Mouse (Mus musculus): ENCODE results near the gene Lpxn. TPM values are rescaled to one million over a fixed set of nuclear protein-coding genes. Genes with fewer than 3 reads are reported as not detected.

Lpxn gene
- total RNA-seq (2021) = 1 to 10 TPM; 1.0 to 1.9 TPM
- long read RNA-seq, partial matches to known transcripts = 0 of 1 reads
- long read RNA-seq, other reads (novel, unspliced or antisense) = 1 of 1 reads

DNA sequence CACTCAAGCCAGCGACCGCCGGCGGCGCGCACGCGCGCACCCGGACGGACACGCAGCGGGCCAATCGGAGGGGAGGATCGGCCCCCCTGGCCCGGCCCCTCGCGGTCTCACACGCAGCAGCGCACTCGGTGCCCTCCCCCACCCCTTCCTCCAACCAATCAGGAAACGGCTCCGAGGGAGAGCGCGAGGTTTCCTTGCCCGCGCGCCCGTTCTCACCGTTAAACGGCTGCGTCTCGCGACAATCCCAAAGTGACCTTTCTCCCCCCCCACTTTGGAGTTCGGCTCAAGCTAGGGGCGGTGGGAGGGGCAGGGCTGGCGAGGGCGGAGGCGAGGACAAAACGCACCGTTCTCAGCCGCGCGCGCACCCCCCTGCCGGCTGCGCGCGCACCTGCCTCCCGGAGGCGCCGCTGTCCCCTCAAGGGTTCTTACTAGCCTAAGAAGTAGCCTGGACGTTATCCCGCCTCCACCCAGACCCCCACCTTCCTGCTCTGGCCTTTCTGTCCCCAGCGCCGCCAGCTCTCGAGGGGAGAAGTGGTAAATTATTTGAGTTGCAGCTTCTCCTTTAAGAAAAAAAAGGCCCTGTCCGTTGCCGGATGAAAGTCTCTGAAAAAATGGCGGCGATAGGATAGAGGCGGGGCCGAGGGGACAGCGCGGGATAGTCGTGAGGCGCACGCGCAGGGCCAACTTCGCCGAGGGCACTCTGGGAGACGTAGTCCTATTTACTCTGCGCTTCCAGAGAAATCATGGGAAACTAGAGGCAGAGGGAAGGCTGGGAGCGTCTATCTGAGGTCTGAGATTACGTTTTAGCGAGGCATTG, at the start of gene Lpxn, which contains the start of gene Zfp91:
TSS of gene Lpxn (plus strand) at position 683 of the 817 bp plus-strand sequence.
TSS of gene Zfp91 (minus strand) at position 616 of the 817 bp plus-strand sequence.
- peak; percentile 98 to 99 for DNase-seq (ENCODE audit: low spot score in 2 of 2)

- no peak for DNase-seq (ENCODE audit: low spot score in 2 of 2)
These were observed 39.7 kb upstream of the Lpxn start for GRCm38 (mm10) chr19:12756286-12756685.

DNA sequence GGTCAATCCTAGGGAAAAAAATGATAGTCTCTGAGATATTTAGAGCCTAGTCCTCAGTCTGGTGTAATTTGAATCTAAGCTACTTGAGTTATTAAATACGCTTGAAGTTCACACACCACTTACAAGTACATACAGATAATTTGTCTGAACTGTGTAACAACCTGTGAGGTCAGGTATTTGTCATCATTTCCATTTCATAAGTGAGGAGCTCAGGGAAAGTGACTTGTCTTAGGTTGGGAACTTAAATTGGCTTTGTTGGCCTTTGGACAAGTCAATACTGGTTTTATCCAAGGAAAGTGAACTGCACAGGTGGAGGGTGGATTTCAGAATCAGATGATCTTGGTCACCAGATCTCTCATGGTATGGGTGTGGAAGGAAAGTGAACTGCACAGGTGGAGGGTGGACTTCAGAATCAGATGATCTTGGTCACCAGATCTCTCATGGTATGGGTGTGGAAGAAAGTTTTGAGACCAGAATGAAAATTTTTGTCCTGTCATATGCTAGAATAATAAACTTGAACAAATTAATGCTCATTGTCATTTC, 37.0 kb upstream of the Lpxn start:
- DNase-seq (ENCODE audit: low spot score in 2 of 2) = no peak

DNA sequence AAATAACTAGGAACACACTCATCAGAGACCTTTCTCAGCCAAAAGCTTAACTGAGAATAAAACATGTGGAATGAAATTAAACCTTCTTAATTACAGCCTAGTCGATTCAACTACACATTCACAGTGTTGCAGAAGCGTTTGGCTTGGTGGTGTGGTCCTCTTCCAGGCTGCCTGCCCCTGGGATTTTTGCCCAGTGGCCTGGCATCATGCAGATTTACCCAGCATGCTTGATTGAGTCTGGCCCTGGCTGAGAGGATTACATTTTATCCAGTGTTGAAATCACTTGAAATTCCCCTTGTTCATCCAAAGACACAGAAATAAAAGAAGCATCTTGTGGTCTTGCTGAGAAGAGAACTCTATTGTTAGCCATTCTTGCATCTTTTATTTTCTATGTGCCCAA, 36.3 kb upstream of the Lpxn start:
- DNase-seq (ENCODE audit: low spot score in 2 of 2) = peak; percentile 43 to 61

GRCm38 (mm10) chr19:12762212-12763130, 33.5 kb upstream of the Lpxn start:
- no peak for DNase-seq (ENCODE audit: low spot score in 2 of 2)

DNA sequence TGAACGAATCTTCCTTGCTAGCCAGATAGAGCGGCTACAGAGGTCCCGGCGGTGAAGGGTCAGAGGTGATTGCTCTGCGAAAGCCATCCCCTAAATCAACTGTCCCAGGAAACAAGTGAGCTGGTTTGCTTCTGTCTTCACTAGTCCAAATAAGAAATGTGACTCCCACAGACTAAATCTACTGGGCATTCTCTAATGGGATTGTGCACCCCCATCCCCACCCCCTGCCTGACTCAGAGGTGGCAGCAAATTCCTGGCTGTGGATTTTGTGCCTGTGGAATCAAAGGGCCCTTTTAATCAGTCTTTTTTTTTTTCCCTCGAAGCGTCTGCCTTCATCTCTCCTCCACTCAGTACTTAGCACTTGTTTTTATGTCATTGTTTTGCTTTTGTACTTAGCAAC, 30.7 kb upstream of the Lpxn start, which contains the start of gene Cntf:
TSS of gene Cntf (minus strand) at position 325 of the 400 bp plus-strand sequence.
- no peak for DNase-seq (ENCODE audit: low spot score in 2 of 2)

- DNase-seq (ENCODE audit: low spot score in 2 of 2) = no peak
These were observed 25.1 kb upstream of the Lpxn start for GRCm38 (mm10) chr19:12770888-12771287.

GRCm38 (mm10) chr19:12780437-12780836, 15.6 kb upstream of the Lpxn start:
- DNase-seq (ENCODE audit: low spot score in 2 of 2) = no peak

DNA sequence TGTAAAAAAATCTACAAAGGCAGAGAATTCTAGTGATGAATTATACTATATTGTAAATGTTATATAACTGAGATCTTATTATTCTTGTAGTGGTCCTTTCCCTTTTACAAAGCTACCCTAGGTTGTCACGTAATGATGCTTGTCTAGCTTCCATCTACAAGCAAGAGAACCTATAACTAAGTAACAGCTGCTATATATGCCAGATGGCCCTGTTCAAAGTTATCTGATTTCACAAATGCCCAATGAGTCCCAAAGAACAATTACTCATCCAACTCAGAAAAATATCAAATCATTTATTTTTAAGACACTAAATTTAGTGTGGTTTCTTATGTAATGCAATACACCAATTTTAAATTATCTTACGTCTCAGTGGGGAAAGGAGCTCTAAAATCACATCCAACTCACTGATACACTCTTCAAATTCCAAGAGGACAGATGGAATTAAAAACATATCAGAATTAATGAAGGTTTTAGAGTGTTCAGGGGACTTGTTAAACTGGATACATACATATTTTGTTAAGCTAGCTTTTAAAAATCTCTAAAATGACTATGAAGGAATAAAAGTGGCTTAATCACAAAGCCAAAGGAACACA, 9.1 kb upstream of the Lpxn start:
- peak in 1 of 2 experiments; percentile 61 for DNase-seq (ENCODE audit: low spot score in 2 of 2)

GRCm38 (mm10) chr19:12787721-12788120, 8.3 kb upstream of the Lpxn start:
- no peak for DNase-seq (ENCODE audit: low spot score in 2 of 2)

- DNase-seq (ENCODE audit: low spot score in 2 of 2) = no peak
These were observed 3.6 kb upstream of the Lpxn start for GRCm38 (mm10) chr19:12792374-12792773.

DNA sequence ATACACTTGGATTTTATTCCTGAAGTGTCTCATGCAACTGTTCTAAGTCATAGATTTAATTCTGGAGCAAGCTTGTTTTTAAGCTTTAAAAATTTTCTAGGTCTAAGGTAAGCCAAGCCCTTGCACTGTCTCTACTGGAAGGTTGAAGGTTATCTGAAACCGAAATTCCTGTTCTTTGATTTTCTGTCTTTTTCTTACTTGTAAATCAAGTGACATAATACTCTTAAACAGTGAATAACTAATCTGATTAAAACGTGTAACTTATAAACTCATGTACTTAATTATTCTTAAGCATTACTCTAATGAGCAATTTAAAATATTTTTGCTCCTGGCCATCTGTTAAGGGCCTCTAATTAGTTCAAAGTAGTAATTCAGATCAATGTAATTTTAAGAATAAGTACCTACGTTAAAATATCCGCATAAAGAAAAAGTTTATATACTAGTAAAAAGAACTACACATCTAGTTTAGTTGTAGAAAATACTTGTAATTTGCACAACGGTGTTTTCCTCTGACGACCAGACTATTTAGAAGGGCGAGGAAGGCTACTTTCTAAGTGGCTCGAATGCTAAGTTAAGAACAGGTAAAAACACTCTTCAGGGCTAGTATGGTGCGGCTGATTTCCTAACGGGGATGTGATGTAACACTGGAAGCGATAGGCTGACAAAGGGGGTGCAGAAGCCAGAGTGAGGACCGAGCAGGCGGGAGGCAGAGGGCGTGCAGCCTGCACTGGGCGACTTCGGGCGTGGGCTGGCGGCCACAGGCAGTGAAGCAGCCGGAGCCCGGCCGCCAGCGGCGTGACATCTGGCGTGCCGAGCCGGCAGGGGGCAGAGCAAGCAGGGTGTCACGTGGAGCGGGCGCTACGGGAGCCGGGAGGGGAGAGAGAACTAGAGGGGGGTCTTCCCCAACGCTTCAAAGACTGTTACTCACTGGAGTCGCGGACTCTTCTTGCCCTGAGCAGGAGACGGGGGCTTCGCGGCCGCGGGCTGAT, 1.6 kb upstream of the Lpxn start:
- DNase-seq (ENCODE audit: low spot score in 2 of 2) = peak; percentile 87 to 94

- DNase-seq (ENCODE audit: low spot score in 2 of 2) = no peak
These were observed 883 bp upstream of the Lpxn start for GRCm38 (mm10) chr19:12795110-12795509.

DNA sequence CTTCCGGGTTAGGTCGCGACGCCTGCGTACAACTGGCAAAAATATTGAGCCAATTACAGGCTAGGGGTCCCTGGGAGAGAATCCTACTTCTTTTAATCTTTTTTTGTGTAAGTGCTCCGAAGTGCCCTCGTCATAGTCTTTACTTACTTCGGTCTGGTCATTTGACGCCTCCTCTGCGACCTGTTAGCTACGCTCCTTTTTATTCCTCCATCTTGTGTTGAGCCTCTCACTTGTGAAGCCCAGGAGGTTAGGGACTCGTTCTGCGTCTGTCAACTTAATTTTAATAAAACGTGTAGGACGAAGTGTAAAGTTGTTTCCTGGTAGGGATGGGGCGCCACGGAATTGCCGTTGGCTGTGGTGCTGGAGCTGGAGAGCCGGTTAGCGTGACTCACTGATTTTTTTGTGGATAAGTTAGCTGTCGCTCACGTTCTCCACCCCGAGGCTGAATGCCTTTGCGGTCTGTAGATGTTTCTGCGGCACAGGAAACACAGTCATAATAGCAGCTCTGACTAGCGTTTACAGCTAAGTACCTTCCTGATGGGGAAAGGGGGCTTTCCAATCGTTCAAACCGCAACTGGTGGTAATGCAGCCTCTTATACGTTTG, 437 bp downstream of the Lpxn start:
- no peak for DNase-seq (ENCODE audit: low spot score in 2 of 2)

DNA sequence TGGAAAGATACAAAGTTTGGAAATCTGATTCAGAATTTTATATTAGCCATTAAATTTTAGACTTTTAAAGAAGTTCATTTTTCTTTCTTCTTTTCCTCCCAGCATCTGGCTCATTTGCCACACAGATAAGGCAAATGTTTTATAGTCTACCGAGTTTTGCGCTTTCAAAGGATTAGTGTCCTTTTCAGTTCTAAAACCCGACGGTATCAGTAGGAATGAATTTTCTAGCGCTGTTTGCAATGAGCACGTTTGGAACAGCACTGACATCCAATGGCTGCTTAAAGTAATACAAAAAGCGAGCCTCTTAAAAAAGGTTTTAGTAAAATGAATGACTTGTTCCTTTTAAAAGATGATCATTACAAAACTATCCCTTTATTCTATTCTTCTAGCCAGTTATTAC, 1.1 kb downstream of the Lpxn start:
- peak; percentile 11 to 66 for DNase-seq (ENCODE audit: low spot score in 2 of 2)

GRCm38 (mm10) chr19:12798404-12798803, 2.4 kb downstream of the Lpxn start:
- DNase-seq (ENCODE audit: low spot score in 2 of 2) = no peak

DNA sequence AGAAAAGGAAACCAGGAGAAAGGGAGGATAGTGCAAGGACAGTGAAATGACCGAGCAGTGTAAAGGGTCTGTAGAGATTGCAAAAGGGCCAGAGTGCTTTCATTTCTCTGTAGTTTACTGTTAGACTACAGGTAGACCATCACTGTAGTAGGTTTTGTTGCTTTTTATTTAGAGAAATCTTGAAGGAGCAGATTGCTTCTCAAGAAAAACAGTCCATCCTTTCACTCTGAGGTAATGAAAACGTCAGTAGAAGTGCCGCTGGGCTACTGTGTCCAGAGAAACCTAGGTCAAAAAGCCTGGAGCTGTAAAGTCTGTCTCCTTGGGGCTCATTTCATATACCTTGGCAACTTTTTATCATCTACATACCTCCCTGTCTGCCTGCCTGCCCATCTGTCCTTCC, 3.1 kb downstream of the Lpxn start:
- DNase-seq (ENCODE audit: low spot score in 2 of 2) = no peak

DNA sequence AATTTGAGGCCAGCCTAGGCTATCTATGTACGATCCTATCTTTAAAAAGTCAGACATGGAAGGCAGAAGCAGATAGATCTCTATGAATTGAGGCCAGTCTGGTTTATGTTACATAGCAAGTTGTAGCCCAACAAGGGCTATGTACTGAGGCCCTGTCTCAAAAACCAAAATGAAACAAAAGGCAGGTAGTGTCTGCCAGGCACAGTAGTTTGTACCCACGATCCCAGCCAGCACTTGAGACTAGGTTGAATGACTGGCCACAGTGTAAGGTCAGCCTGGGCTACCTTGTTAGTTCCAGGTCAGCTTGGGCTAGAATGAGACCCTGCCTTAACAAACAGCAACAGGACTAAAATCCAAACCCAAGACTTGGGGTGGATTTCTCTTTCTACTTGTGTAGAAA, 4.6 kb downstream of the Lpxn start:
- no peak for DNase-seq (ENCODE audit: low spot score in 2 of 2)

DNA sequence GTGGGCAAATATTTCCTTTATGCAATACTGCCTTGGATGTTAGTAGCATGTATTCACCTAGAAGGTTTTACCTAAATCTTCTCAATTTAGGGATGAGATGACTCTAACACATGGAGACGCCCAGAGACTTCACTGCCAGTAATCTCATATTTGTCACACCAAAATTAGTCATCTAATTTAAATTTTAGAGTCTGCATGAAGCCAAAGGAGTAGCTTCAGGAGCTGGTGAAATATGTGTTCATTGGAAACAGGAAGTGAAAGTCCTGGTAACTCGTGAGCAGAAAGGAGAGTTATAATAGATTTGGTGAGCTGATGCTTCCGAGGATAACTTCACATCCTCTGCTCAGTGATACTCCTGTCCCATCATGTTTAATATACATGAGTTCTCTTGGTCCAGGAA, 5.1 kb downstream of the Lpxn start:
- no peak for DNase-seq (ENCODE audit: low spot score in 2 of 2)

Data from layer of hippocampus, adult 18-20 months (tissue).